Mouse (Mus musculus): ENCODE results near the gene Gm10322. TPM values are rescaled to one million over a fixed set of nuclear protein-coding genes. Genes with fewer than 3 reads are reported as not detected.

Gene Gm10322
- total and polyA plus RNA-seq, 2 experiments from 2014 or later: not detected

- ATAC-seq (peak; percentile 64), DNase-seq (no peak)
- no peaks in the 10 kb centered on the region for H3K36me3 ChIP-seq (ENCODE audit: insufficient read depth)
- H3K27me3 ChIP-seq (ENCODE audit: insufficient read depth, low read length): no peaks in the 10 kb centered on the region
- 58% methylated on average over 2 of the region's 2 CpGs for WGBS
- no peaks in the 10 kb centered on the region for H3K9me3 ChIP-seq (ENCODE audit: low read length)
- no peaks in the 10 kb centered on the region for H3K4me1 ChIP-seq (ENCODE audit: insufficient read depth)
- H3K4me3 ChIP-seq (ENCODE audit: low read depth, low read length): no peak overlapping the region
- H3K4me2 ChIP-seq (ENCODE audit: low read depth): no peak overlapping the region
- no peak overlapping the region for H3K27ac ChIP-seq (ENCODE audit: low read depth, low read length)
- H3K9ac ChIP-seq: no peak overlapping the region
- no peak for TF ChIP-seq CTCF (IDR thresholded peaks at IDR 0.05; ENCODE audit: low read depth)
Measured at GRCm38 (mm10) chr10:59636048-59636447, 20.2 kb downstream of the Gm10322 start.

- WGBS: 77% methylated on average over 16 of the region's 16 CpGs
- H3K27me3 ChIP-seq (ENCODE audit: insufficient read depth, low read length): no peaks in the 10 kb centered on the region
- H3K4me3 ChIP-seq (ENCODE audit: low read depth, low read length): no peak overlapping the region
- H3K27ac ChIP-seq (ENCODE audit: low read depth, low read length): no peak overlapping the region
- ATAC-seq (no peak), DNase-seq (no peak)
- no peak overlapping the region for H3K9ac ChIP-seq
- H3K36me3 ChIP-seq (ENCODE audit: insufficient read depth): no peaks in the 10 kb centered on the region
- H3K4me1 ChIP-seq (ENCODE audit: insufficient read depth): no peaks in the 10 kb centered on the region
- H3K9me3 ChIP-seq (ENCODE audit: low read length): no peaks in the 10 kb centered on the region
- TF ChIP-seq CTCF (IDR thresholded peaks at IDR 0.05; ENCODE audit: low read depth): no peak
- H3K4me2 ChIP-seq (ENCODE audit: low read depth): no peak overlapping the region
Measured at GRCm38 (mm10) chr10:59636751-59637533, 21.1 kb downstream of the Gm10322 start.

GRCm38 (mm10) chr10:59637596-59638124, 21.8 kb downstream of the Gm10322 start:
- no peak overlapping the region for H3K4me2 ChIP-seq (ENCODE audit: low read depth)
- DNase-seq (no peak), ATAC-seq (no peak)
- 83% methylated on average over 7 of the region's 7 CpGs for WGBS
- H3K9ac ChIP-seq: no peak overlapping the region
- no peaks in the 10 kb centered on the region for H3K4me1 ChIP-seq (ENCODE audit: insufficient read depth)
- H3K9me3 ChIP-seq (ENCODE audit: low read length): no peaks in the 10 kb centered on the region
- H3K36me3 ChIP-seq (ENCODE audit: insufficient read depth): no peaks in the 10 kb centered on the region
- no peak overlapping the region for H3K4me3 ChIP-seq (ENCODE audit: low read depth, low read length)
- H3K27ac ChIP-seq (ENCODE audit: low read depth, low read length): no peak overlapping the region
- no peaks in the 10 kb centered on the region for H3K27me3 ChIP-seq (ENCODE audit: insufficient read depth, low read length)
- no peak for TF ChIP-seq CTCF (IDR thresholded peaks at IDR 0.05; ENCODE audit: low read depth)

- Histone ChIP-seq H3K27me3 (ENCODE audit: insufficient read depth, low read length) (no peaks in the 10 kb centered on the region), H3K9me3 (ENCODE audit: low read length) (no peaks in the 10 kb centered on the region), H3K27ac (ENCODE audit: low read depth, low read length) (no peak overlapping the region), H3K9ac (no peak overlapping the region), H3K4me3 (ENCODE audit: low read depth, low read length) (no peak overlapping the region), H3K4me1 (ENCODE audit: insufficient read depth) (no peaks in the 10 kb centered on the region), H3K4me2 (ENCODE audit: low read depth) (no peak overlapping the region), H3K36me3 (ENCODE audit: insufficient read depth) (no peaks in the 10 kb centered on the region)
- DNase-seq (no peak), ATAC-seq (no peak)
- no peak for TF ChIP-seq CTCF (IDR thresholded peaks at IDR 0.05; ENCODE audit: low read depth)
- 68% methylated on average over 6 of the region's 6 CpGs for WGBS
Measured at GRCm38 (mm10) chr10:59638576-59638975, 22.7 kb downstream of the Gm10322 start.

- DNase-seq: no peak
Measured at GRCm38 (mm10) chr10:59642659-59643377, 27.0 kb downstream of the Gm10322 start.

GRCm38 (mm10) chr10:59643645-59644044, 27.8 kb downstream of the Gm10322 start:
- no peak for TF ChIP-seq CTCF (IDR thresholded peaks at IDR 0.05; ENCODE audit: low read depth)
- WGBS: 89% methylated on average over 9 of the region's 9 CpGs
- Histone ChIP-seq H3K9me3 (ENCODE audit: low read length) (no peaks in the 10 kb centered on the region), H3K4me2 (ENCODE audit: low read depth) (no peak overlapping the region), H3K27me3 (ENCODE audit: insufficient read depth, low read length) (no peaks in the 10 kb centered on the region), H3K36me3 (ENCODE audit: insufficient read depth) (no peaks in the 10 kb centered on the region), H3K9ac (no peak overlapping the region), H3K4me1 (ENCODE audit: insufficient read depth) (no peaks in the 10 kb centered on the region), H3K4me3 (ENCODE audit: low read depth, low read length) (no peak overlapping the region), H3K27ac (ENCODE audit: low read depth, low read length) (no peak overlapping the region)
- DNase-seq (no peak), ATAC-seq (no peak)

More at GRCm38 (mm10) chr10:59642659-59643377, 27.0 kb downstream of the Gm10322 start:
- no peak for TF ChIP-seq CTCF (IDR thresholded peaks at IDR 0.05; ENCODE audit: low read depth)
- H3K4me2 ChIP-seq (ENCODE audit: low read depth): no peak overlapping the region
- WGBS: 67% methylated on average over 8 of the region's 8 CpGs
- no peaks in the 10 kb centered on the region for H3K4me1 ChIP-seq (ENCODE audit: insufficient read depth)
- no peak overlapping the region for H3K4me3 ChIP-seq (ENCODE audit: low read depth, low read length)
- H3K9ac ChIP-seq: no peak overlapping the region
- H3K36me3 ChIP-seq (ENCODE audit: insufficient read depth): no peaks in the 10 kb centered on the region
- H3K27ac ChIP-seq (ENCODE audit: low read depth, low read length): no peak overlapping the region
- no peak for ATAC-seq
- H3K27me3 ChIP-seq (ENCODE audit: insufficient read depth, low read length): no peaks in the 10 kb centered on the region
- no peaks in the 10 kb centered on the region for H3K9me3 ChIP-seq (ENCODE audit: low read length)

GRCm38 (mm10) chr10:59644710-59645109, 28.8 kb downstream of the Gm10322 start:
- no peak for TF ChIP-seq CTCF (IDR thresholded peaks at IDR 0.05; ENCODE audit: low read depth)
- no peak overlapping the region for H3K9ac ChIP-seq
- no peaks in the 10 kb centered on the region for H3K27me3 ChIP-seq (ENCODE audit: insufficient read depth, low read length)
- H3K4me3 ChIP-seq (ENCODE audit: low read depth, low read length): no peak overlapping the region
- no peak overlapping the region for H3K27ac ChIP-seq (ENCODE audit: low read depth, low read length)
- H3K4me1 ChIP-seq (ENCODE audit: insufficient read depth): no peaks in the 10 kb centered on the region
- no peak for DNase-seq
- ATAC-seq: no peak
- no peaks in the 10 kb centered on the region for H3K36me3 ChIP-seq (ENCODE audit: insufficient read depth)
- no peaks in the 10 kb centered on the region for H3K9me3 ChIP-seq (ENCODE audit: low read length)
- 55% methylated on average over 2 of the region's 2 CpGs for WGBS
- H3K4me2 ChIP-seq (ENCODE audit: low read depth): no peak overlapping the region
